Mouse (Mus musculus) lung, postnatal 36 days (tissue): ENCODE results near the gene Rbl1.
A peak's percentile ranks its signal among the peaks of the same experiment; 100 is the strongest.

ENCODE experiments used
- DNase-seq: peaks from one replicate; pipeline ENCODE4 v3.0.0; 2022; ENCODE audit warnings: mixed read lengths

Gene Rbl1

GRCm38 (mm10) chr2:157132686-157133540 lies 71.4 kb downstream of the Rbl1 start:
- no peak for DNase-seq

GRCm38 (mm10) chr2:157132086-157132485 lies 72.2 kb downstream of the Rbl1 start:
- no peak for DNase-seq

- peak; percentile 78 for DNase-seq
Observed at GRCm38 (mm10) chr2:157130813-157131514, 73.4 kb downstream of the Rbl1 start.

GRCm38 (mm10) chr2:157129601-157130164 lies 74.7 kb downstream of the Rbl1 start:
- no peak for DNase-seq

GRCm38 (mm10) chr2:157129096-157129495 lies 75.2 kb downstream of the Rbl1 start:
- no peak for DNase-seq

- DNase-seq: no peak
Observed at GRCm38 (mm10) chr2:157128072-157128471, 76.3 kb downstream of the Rbl1 start.

GRCm38 (mm10) chr2:157127370-157127769 lies 77.0 kb downstream of the Rbl1 start:
- no peak for DNase-seq

- no peak for DNase-seq
Observed at GRCm38 (mm10) chr2:157125246-157125645, 79.1 kb downstream of the Rbl1 start.

- DNase-seq: no peak
Observed at GRCm38 (mm10) chr2:157121766-157122165, 82.6 kb downstream of the Rbl1 start.

- DNase-seq: no peak
Observed at GRCm38 (mm10) chr2:157119075-157119474, 85.3 kb downstream of the Rbl1 start.

- no peak for DNase-seq
Observed at GRCm38 (mm10) chr2:157118556-157118955, 85.8 kb downstream of the Rbl1 start.

- DNase-seq: no peak
Observed at GRCm38 (mm10) chr2:157116964-157117363, 87.4 kb downstream of the Rbl1 start.

GRCm38 (mm10) chr2:157108236-157108635 lies 96.1 kb downstream of the Rbl1 start:
- no peak for DNase-seq

- DNase-seq: no peak
Observed at GRCm38 (mm10) chr2:157104454-157104853, 99.9 kb downstream of the Rbl1 start.

GRCm38 (mm10) chr2:157102256-157102655 lies 102.1 kb downstream of the Rbl1 start:
- DNase-seq: no peak

- no peak for DNase-seq
Observed at GRCm38 (mm10) chr2:157101650-157102049, 102.7 kb downstream of the Rbl1 start.

- no peak for DNase-seq
Observed at GRCm38 (mm10) chr2:157100319-157100605, 104.1 kb downstream of the Rbl1 start.

- DNase-seq: peak; percentile 81
Observed at GRCm38 (mm10) chr2:157099532-157100318, 104.6 kb downstream of the Rbl1 start.
